Mouse (Mus musculus) heart, embryonic 16.5 days (tissue): ENCODE measurements around the gene Ywhae. TPM values are rescaled to one million over a fixed set of nuclear protein-coding genes. Genes with fewer than 3 reads are reported as not detected.
"Not testable (repeated sequence)": the region's sequence is repeated elsewhere in the genome, so short reads cannot be mapped to it uniquely, and the experiment has no call there.

Source experiments
- ATAC-seq: fragments of 200-750 bp; cut with Nextera tagmentation; replicated peaks from 2 replicates; pipeline ENCODE4 v1.8.0; 2017; ENCODE audit warnings: moderate number of reproducible peaks; ENCODE audit not compliant: insufficient read depth, low FRiP score; ENCODE audit errors: extremely low read depth
- H3K27ac ChIP-seq: fragments of 300-500 bp; sonication (generic); 2 replicates; pipeline ENCODE4 v1.5.1; 2014; ENCODE audit warnings: mild to moderate bottlenecking, low read length, control low read depth, moderate library complexity
- H3K27me3 ChIP-seq: fragments of 300-500 bp; sonication (generic); 2 replicates; pipeline ENCODE4 v1.6.1; 2014; ENCODE audit warnings: low read length, mixed read lengths; ENCODE audit not compliant: control insufficient read depth, insufficient read depth
- H3K36me3 ChIP-seq: fragments of 300-500 bp; sonication (generic); 2 replicates; pipeline ENCODE4 v1.6.1; 2014; ENCODE audit not compliant: control insufficient read depth, insufficient read depth
- H3K4me1 ChIP-seq: fragments of 300-500 bp; sonication (generic); 2 replicates; pipeline ENCODE4 v1.6.1; 2014; ENCODE audit warnings: low read length, mixed read lengths; ENCODE audit not compliant: control insufficient read depth, insufficient read depth
- H3K4me2 ChIP-seq: fragments of 300-500 bp; sonication (generic); 2 replicates; pipeline ENCODE4 v1.6.1; 2014; ENCODE audit warnings: low read depth, mild to moderate bottlenecking, control low read depth, low read length
- H3K4me3 ChIP-seq: fragments of 300-500 bp; sonication (generic); 2 replicates; pipeline ENCODE4 v1.5.1; 2014; ENCODE audit warnings: mild to moderate bottlenecking, control low read depth, low read length
- H3K9ac ChIP-seq: fragments of 300-500 bp; sonication (generic); 2 replicates; pipeline ENCODE4 v1.6.1; 2014; ENCODE audit warnings: low read length, control low read depth
- H3K9me3 ChIP-seq: fragments of 300-500 bp; sonication (generic); replicated peaks from 2 replicates; pipeline ENCODE4 v1.6.1; 2016; ENCODE audit warnings: low read length; ENCODE audit not compliant: control insufficient read depth
- WGBS: fragments of 180-500 bp; shearing (Covaris S2); extraction: QIAGEN DNeasy Blood & Tissue Kit; methylation state at CpG from one replicate; pipeline ENCODE4 v1.1.7; 2014; 5-methylcytosine and 5-hydroxymethylcytosine counted together
- polyA plus RNA-seq: library from polyadenylated mRNA; unstranded; fragments of >200 nt; fragmentation: Nextera tagmentation; extraction: Ambion mirVana; gene quantifications from 2 replicates; pipeline ENCODE4 v1.2.1, GENCODE M21; 2015

The Ywhae gene
- polyA plus RNA-seq = 646 and 689 TPM in 2 replicates

- H3K4me3 ChIP-seq = peak within 1 kb of the TSS; percentile 99
- no peaks in the 10 kb centered on the region for H3K27me3 ChIP-seq
- H3K4me2 ChIP-seq = peak within 1 kb of the TSS; percentile 91
- H3K36me3 ChIP-seq = no peaks in the 10 kb centered on the region
- no peaks in the 10 kb centered on the region for H3K9me3 ChIP-seq
- ATAC-seq = peak; percentile 93
- under 1% methylated on average over 73 of the region's 76 CpGs for WGBS
- H3K4me1 ChIP-seq = peaks cover 32% of the 10 kb centered on the region
- H3K27ac ChIP-seq = peak within 1 kb of the TSS; percentile 90
- H3K9ac ChIP-seq = peak within 1 kb of the TSS; percentile 95
Measured at GRCm38 (mm10) chr11:75732434-75733226, at the start of gene Ywhae. Ywhae (plus strand) TSS chr11:75732869.

GRCm38 (mm10) chr11:75684462-75684861 lies 48.2 kb upstream of the Ywhae start:
- Histone ChIP-seq H3K27me3 (no peaks in the 10 kb centered on the region), H3K27ac (no peak overlapping the region), H3K4me2 (no peak overlapping the region), H3K9me3 (no peaks in the 10 kb centered on the region; the same call in 1 of the 2 replicates), H3K4me1 (peaks cover 26% of the 10 kb centered on the region), H3K4me3 (no peak overlapping the region), H3K9ac (no peak overlapping the region), H3K36me3 (peaks cover 9% of the 10 kb centered on the region; the same call in 1 of the 2 replicates)
- no peak for ATAC-seq
- WGBS = 95% methylated on average over 5 of the region's 5 CpGs

DNA sequence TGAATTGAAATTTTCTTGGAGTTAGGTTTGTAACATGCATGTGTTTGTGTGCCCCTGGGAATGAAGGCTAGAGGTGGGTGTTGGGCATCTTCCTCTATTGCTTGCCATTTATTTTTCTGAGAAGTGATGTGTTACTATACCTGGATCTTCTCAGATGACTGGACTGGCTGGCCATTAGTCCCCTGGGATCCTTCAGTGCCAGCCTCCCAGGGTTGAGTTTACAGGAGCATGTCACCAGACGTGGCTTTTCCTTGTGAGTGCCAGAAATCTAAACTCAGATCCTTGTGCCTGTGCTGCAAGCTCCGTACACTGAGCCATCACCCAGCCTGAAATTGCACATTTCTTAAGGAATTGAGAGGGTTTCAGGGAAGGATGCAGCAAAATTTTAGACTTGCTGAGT lies 47.7 kb upstream of the Ywhae start:
- no peak overlapping the region for H3K9ac ChIP-seq
- ATAC-seq = no peak
- WGBS = 60% methylated on average over 2 of the region's 2 CpGs
- H3K4me1 ChIP-seq = peaks cover 26% of the 10 kb centered on the region
- peaks cover 9% of the 10 kb centered on the region; the same call in 1 of the 2 replicates for H3K36me3 ChIP-seq
- H3K27ac ChIP-seq = no peak overlapping the region
- no peaks in the 10 kb centered on the region; the same call in 1 of the 2 replicates for H3K9me3 ChIP-seq
- no peak overlapping the region for H3K4me3 ChIP-seq
- no peaks in the 10 kb centered on the region for H3K27me3 ChIP-seq
- no peak overlapping the region for H3K4me2 ChIP-seq

- WGBS = 44% methylated on average over 2 of the region's 2 CpGs
- Histone ChIP-seq H3K36me3 (peaks cover 13% of the 10 kb centered on the region), H3K27ac (0 out of 2 replicates have a peak overlapping the region, but pooled peaks have one; percentile 9), H3K9ac (no peak overlapping the region), H3K4me3 (no peak overlapping the region), H3K4me1 (peaks cover 9% of the 10 kb centered on the region), H3K9me3 (no peaks in the 10 kb centered on the region; the same call in 1 of the 2 replicates), H3K4me2 (no peak overlapping the region), H3K27me3 (no peaks in the 10 kb centered on the region)
- no peak for ATAC-seq
Measured at GRCm38 (mm10) chr11:75687343-75687993, 45.2 kb upstream of the Ywhae start.

DNA sequence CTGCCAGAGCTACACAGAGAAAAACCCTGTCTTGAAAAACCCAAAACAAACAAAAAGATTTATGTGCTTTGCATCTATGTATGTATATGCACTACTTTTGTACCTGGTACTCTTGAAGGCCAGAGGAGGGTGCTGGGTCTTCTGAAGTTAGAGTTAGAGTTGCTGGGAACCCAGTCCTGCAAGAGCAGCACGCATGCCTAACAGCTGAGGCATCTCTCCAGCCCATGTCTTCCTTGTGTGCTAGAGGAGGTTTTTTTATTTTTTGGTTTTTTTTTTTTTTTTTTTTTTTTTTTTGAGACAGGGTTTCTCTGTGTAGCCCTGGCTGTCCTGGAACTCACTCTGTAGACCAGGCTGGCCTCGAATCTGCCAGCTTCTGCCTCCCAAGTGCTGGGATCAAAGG lies 44.5 kb upstream of the Ywhae start:
- H3K27ac ChIP-seq = 0 out of 2 replicates have a peak overlapping the region, but pooled peaks have one; percentile 9
- peaks cover 9% of the 10 kb centered on the region for H3K4me1 ChIP-seq
- H3K36me3 ChIP-seq = peaks cover 16% of the 10 kb centered on the region
- no peak for ATAC-seq
- no peaks in the 10 kb centered on the region for H3K27me3 ChIP-seq
- no peak overlapping the region for H3K9ac ChIP-seq
- 86% methylated on average over 2 of the region's 2 CpGs for WGBS
- no peaks in the 10 kb centered on the region; the same call in 1 of the 2 replicates for H3K9me3 ChIP-seq
- H3K4me2 ChIP-seq = no peak overlapping the region
- no peak overlapping the region for H3K4me3 ChIP-seq

DNA sequence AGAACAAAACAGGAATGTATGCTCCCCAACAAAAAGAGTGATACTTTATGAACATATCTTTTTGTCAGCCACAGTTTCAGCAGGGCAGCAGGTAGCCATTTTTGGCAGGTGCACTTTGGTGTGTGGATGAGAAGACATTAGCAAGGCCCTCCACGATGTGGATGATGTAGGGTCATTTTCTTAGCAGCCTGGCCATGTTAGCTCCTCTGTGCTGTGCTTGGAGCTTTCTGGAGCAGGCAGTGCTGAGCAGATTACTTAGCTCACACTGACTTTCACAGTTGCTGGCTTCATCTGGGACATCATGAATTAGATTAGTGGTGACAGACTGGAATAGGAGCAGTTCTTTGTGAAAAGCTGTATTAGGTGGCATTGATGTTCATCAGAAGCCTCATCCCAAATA lies 42.7 kb upstream of the Ywhae start:
- peaks cover 16% of the 10 kb centered on the region for H3K36me3 ChIP-seq
- H3K4me2 ChIP-seq = no peak overlapping the region
- no peaks in the 10 kb centered on the region for H3K9me3 ChIP-seq
- H3K4me3 ChIP-seq = no peak overlapping the region
- H3K9ac ChIP-seq = no peak overlapping the region
- WGBS = 70% methylated on average over 1 of the region's 1 CpGs
- no peaks in the 10 kb centered on the region for H3K27me3 ChIP-seq
- H3K27ac ChIP-seq = no peak overlapping the region
- ATAC-seq = no peak
- peaks cover 9% of the 10 kb centered on the region for H3K4me1 ChIP-seq

DNA sequence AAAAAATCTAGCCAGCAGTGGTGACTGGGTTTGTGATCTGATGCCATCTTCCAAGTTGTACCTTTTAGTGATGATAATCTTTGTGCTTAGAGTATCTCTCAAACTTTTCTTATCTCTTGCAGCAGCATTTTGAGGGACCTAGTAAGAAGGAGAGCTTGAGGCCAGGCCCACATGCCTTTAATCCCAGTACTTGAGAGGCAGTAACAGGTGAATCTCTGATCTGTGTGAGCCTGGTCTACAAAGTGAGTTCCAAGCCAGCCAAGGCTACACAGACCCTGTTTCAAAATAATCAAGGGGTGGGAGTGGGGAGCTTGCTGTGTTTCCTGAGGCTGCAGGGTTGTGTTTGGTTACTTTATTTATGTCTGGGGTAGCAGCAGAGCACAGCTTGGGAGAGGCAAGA lies 41.6 kb upstream of the Ywhae start:
- no peak overlapping the region for H3K27ac ChIP-seq
- no peaks in the 10 kb centered on the region for H3K9me3 ChIP-seq
- no peak overlapping the region for H3K9ac ChIP-seq
- no peak overlapping the region for H3K4me2 ChIP-seq
- H3K4me3 ChIP-seq = no peak overlapping the region
- peaks cover 19% of the 10 kb centered on the region for H3K36me3 ChIP-seq
- ATAC-seq = no peak
- H3K4me1 ChIP-seq = peaks cover 7% of the 10 kb centered on the region
- H3K27me3 ChIP-seq = no peaks in the 10 kb centered on the region

- Histone ChIP-seq H3K4me3 (no peak overlapping the region), H3K36me3 (peaks cover 37% of the 10 kb centered on the region), H3K4me1 (no peaks in the 10 kb centered on the region), H3K9me3 (no peaks in the 10 kb centered on the region), H3K27me3 (no peaks in the 10 kb centered on the region), H3K9ac (no peak overlapping the region), H3K4me2 (no peak overlapping the region), H3K27ac (no peak overlapping the region)
- WGBS = 92% methylated on average over 5 of the region's 5 CpGs
- ATAC-seq = no peak
Measured at GRCm38 (mm10) chr11:75693570-75693969, 39.1 kb upstream of the Ywhae start.

DNA sequence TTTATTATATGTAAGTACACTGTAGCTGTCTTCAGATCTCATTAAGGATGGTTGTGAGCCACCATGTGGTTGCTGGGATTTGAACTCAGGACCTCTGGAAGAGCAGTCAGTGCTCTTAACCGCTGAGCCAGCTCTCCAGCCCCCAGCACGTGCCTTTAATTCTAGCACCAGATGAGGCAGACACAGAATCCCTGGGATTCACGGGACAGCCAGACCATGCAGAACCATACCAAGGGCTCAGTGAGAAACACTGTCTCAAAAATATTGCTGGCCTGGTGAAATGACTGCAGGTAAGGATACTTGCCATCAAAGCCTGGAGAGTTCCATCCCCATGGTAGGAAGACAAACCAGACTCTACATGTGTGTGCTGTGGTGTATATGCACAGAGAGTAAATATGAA lies 35.2 kb upstream of the Ywhae start:
- H3K27ac ChIP-seq, H3K27me3 ChIP-seq, H3K4me3 ChIP-seq, H3K9ac ChIP-seq, H3K9me3 ChIP-seq, H3K4me1 ChIP-seq, ATAC-seq, H3K4me2 ChIP-seq: not testable (repeated sequence)
- WGBS = 94% methylated on average over 3 of the region's 3 CpGs
- peaks cover 52% of the 10 kb centered on the region for H3K36me3 ChIP-seq
